ENCODE assay signal across 8 mouse cellular contexts in genomic region chr8:13254019-13254418, GRCm38 (mm10). TPM values are rescaled to one million over a fixed set of nuclear protein-coding genes. Genes with fewer than 3 reads are reported as not detected.
DNase-seq lines count a peak whose midpoint lies in the region; ATAC-seq and TF ChIP-seq lines count a peak whose summit lies in the region.

Gene Adprhl1 (minus strand): TSS chr8:13254162.

- no peaks in the 10 kb centered on the region for H3K4me1 ChIP-seq in limb, embryonic 10.5 days
- no peaks in the 10 kb centered on the region for H3K4me1 ChIP-seq in midbrain, embryonic 14.5 days (ENCODE audit: control insufficient read depth, insufficient read depth, low read length)
- no peaks in the 10 kb centered on the region for H3K4me1 ChIP-seq in spleen, adult 2 months (ENCODE audit: control insufficient read depth, insufficient read depth, insufficient read length)

- H3K4me3 ChIP-seq in limb, embryonic 10.5 days = no peak within 1 kb of the TSS
- no peak within 1 kb of the TSS for H3K4me3 ChIP-seq in midbrain, embryonic 14.5 days (replicated peaks; ENCODE audit: low read depth, low read length)
- no peak within 1 kb of the TSS for H3K4me3 ChIP-seq in spleen, adult 2 months (ENCODE audit: extremely low read depth, insufficient read depth, insufficient read length)

- 43% methylated on average over 8 of the region's 8 CpGs for WGBS in limb, embryonic 10.5 days
- WGBS in midbrain, embryonic 14.5 days = 40% methylated on average over 8 of the region's 8 CpGs
- 34% methylated on average over 8 of the region's 8 CpGs for WGBS in spleen, adult 2 months

- TF ChIP-seq CTCF in spleen, adult 2 months (IDR thresholded peaks at IDR 0.05; ENCODE audit: extremely low read depth, insufficient read depth, insufficient read length, insufficient replicate concordance) = peak; percentile 49; the same call in 1 of the 2 replicates

- DNase-seq in 3134 (ENCODE audit: extremely low read depth, insufficient read length, low spot score) = peak; percentile 26
- DNase-seq in adrenal gland, postnatal 10 days = peak; percentile 86
- DNase-seq in embryo, embryonic 9.5 days (ENCODE audit: extremely low spot score) = peak; percentile 49
- DNase-seq in kidney, adult 18-20 months = peak; percentile 69
- DNase-seq in limb, embryonic 10.5 days (ENCODE audit: low spot score) = peak; percentile 72
- DNase-seq in midbrain, embryonic 14.5 days = peak; percentile 69
- DNase-seq in spleen, adult 2 months (ENCODE audit: low read depth in 1 of 2, low spot score in 2 of 2) = peak in 1 of 2 experiments; percentile 26

- no peak within 1 kb of the TSS for H3K27ac ChIP-seq in limb, embryonic 10.5 days
- H3K27ac ChIP-seq in midbrain, embryonic 14.5 days (replicated peaks; ENCODE audit: low read depth, low read length) = no peak within 1 kb of the TSS
- H3K27ac ChIP-seq in spleen, adult 2 months (ENCODE audit: insufficient read depth, low read length) = no peak within 1 kb of the TSS

- H3K4me2 ChIP-seq in midbrain, embryonic 14.5 days (ENCODE audit: low read length) = no peak within 1 kb of the TSS

- H3K36me3 ChIP-seq in limb, embryonic 10.5 days = peaks cover 21% of the 10 kb centered on the region
- peaks cover 32% of the 10 kb centered on the region for H3K36me3 ChIP-seq in midbrain, embryonic 14.5 days (ENCODE audit: control insufficient read depth, insufficient read depth, low read length)
- peaks cover 7% of the 10 kb centered on the region; the same call in 1 of the 2 replicates for H3K36me3 ChIP-seq in spleen, adult 2 months (ENCODE audit: control insufficient read depth, insufficient read depth, low read length)

- H3K27me3 ChIP-seq in limb, embryonic 10.5 days (ENCODE audit: low read depth, poor library complexity, severe bottlenecking) = no peaks in the 10 kb centered on the region
- no peaks in the 10 kb centered on the region for H3K27me3 ChIP-seq in midbrain, embryonic 14.5 days (ENCODE audit: control insufficient read depth, insufficient read depth, low read length)
- no peaks in the 10 kb centered on the region for H3K27me3 ChIP-seq in spleen, adult 2 months (ENCODE audit: control insufficient read depth, insufficient read depth, low read length)

- no peak within 1 kb of the TSS for H3K9ac ChIP-seq in midbrain, embryonic 14.5 days (replicated peaks; ENCODE audit: low read length)

- TF ChIP-seq POLR2A in spleen, adult 2 months (IDR thresholded peaks at IDR 0.05; ENCODE audit: low read depth, low read length) = no peak

- ATAC-seq in granulocyte monocyte progenitor cell, adult 5-6 weeks (replicated peaks; ENCODE audit: poor library complexity, severe bottlenecking) = peak; percentile 92
- ATAC-seq in midbrain, embryonic 14.5 days (ENCODE audit: low FRiP score, low TSS enrichment) = peak; percentile 66

- H3K9me3 ChIP-seq in limb, embryonic 10.5 days (replicated peaks) = no peaks in the 10 kb centered on the region
- H3K9me3 ChIP-seq in midbrain, embryonic 14.5 days (ENCODE audit: control insufficient read depth, low read length) = no peaks in the 10 kb centered on the region

RNA-seq across cellular contexts. Expression of gene Adprhl1, which starts in this region (rescaled TPM):
- total RNA-seq in adrenal gland, postnatal 10 days (2021) = 1 to 10 TPM; 2.2 to 9.3 TPM
- not detected in 2 replicates for total RNA-seq in granulocyte monocyte progenitor cell, adult 5-6 weeks (2014; fragmentation: Nextera tagmentation)
- not detected in 2 replicates for total RNA-seq in granulocyte monocyte progenitor cell, adult 5-6 weeks (2017)
- 0.14 TPM in 1 of 2 replicates, not detected in the other for polyA plus RNA-seq in limb, embryonic 10.5 days (2016; fragmentation: Nextera tagmentation; extraction: Ambion mirVana)
- not detected in 2 replicates for polyA plus RNA-seq in midbrain, embryonic 14.5 days (2014; fragmentation: Nextera tagmentation; extraction: Ambion mirVana)
- 0.18 TPM in 1 of 2 replicates, not detected in the other for polyA plus RNA-seq in spleen, adult 2 months (2012; rRNA removed)

Comparison
In these comparisons a context has a peak if more than half of its experiments do, and no peak if none do; other contexts are left out.
1. Peak in ATAC-seq in granulocyte monocyte progenitor cell, adult 5-6 weeks; RNA of the gene not detected or under 1 TPM.
2. Peak in DNase-seq in limb, embryonic 10.5 days; RNA of the gene not detected or under 1 TPM.
3. Peak in DNase-seq and ATAC-seq in midbrain, embryonic 14.5 days; RNA of the gene not detected or under 1 TPM.